Mouse (Mus musculus) lung, postnatal 0 days (tissue): ENCODE measurements at regions not wholly inside any gene's neighbourhood (a gene's known extent, or its start where the extent isn't known, plus 50 kb on each side); places are given as distances from the start of the nearest gene placed in this dataset.

Experiments
- CTCF ChIP-seq: IDR thresholded peaks from 2 replicates; pipeline ENCODE4 v1.5.1; 2016; ENCODE audit warnings: antibody characterized with exemption, mild to moderate bottlenecking
- EP300 ChIP-seq: IDR thresholded peaks from 2 replicates; pipeline ENCODE4 v1.6.1; 2016; ENCODE audit warnings: antibody characterized with exemption, mild to moderate bottlenecking, control low read depth

DNA sequence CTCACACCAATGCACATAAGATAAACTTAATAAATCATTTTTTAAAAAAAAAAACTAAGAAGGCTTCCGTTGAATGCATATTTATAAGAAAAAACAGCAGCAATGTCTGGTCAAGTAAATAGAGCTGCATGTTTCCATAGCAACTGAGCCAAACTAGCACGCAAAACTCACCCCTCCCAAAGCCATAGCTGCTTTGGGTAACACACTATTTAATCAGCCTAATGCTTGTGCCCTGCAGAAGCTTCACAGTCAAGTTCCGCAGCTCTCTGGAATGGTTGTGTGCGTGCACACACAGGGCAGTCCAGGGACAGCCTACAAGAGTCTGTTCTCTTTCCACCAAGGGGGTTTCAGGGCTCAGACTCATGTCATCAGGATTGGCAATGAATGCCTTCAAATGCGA, 231.7 kb downstream of the Hlx start:
- TF ChIP-seq EP300, result no peak
- no peak for TF ChIP-seq CTCF
